Mouse (Mus musculus) lung, postnatal 4 days (tissue): ENCODE measurements at regions not wholly inside any gene's neighbourhood (a gene's known extent, or its start where the extent isn't known, plus 50 kb on each side); places are given as distances from the start of the nearest gene placed in this dataset.
A peak's percentile ranks its signal among the peaks of the same experiment; 100 is the strongest.

Source experiments
- DNase-seq, 2 experiments: peaks; one replicate each; pipeline ENCODE4 v3.0.0; 2021

DNA sequence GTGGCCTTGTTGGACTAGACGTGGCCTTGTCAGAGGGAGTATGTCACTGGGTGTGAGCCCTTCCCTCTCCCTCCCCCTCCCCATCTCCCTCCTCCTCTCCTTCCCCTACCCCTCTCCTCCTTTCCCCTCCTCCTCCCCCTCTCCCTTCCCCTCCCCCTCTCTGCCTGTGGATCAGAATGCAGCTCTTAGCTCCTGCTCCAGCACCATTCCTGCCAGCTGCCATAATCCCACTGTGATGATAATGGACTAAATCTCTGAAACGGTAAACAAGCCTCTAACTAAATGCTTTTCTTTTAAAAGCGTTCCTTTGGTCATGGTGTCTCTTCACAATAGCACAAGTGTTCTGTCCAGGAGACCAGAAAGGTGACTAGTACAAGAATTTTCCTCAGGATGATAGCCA, 573.1 kb upstream of the Gm19410 start:
- DNase-seq, result no peak

GRCm38 (mm10) chr8:35193771-35194170, 571.8 kb upstream of the Gm19410 start:
- peak; percentile 21 to 47 for DNase-seq

DNA sequence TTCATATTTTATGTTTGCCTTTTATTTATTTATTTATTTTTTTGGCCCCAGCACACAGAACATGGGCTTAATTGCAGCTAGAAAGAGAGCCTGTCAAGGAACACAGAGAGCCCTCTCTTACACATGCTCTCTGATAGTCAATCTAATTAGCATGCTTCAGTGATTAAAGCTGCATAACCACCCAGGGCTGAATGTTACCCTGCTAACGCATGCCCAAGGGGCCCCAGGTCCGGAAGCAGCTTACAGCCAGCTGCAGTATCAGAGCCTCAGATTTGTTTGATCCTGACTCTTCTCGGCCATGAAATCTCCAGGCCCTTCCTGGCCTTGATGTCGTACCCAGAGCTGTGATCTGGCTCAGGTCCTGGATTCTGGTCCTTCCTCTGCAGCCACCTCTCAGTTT, 569.4 kb upstream of the Gm19410 start:
- DNase-seq, result no peak

- no peak for DNase-seq
These were observed 566.8 kb upstream of the Gm19410 start for GRCm38 (mm10) chr8:35198766-35199165.

DNA sequence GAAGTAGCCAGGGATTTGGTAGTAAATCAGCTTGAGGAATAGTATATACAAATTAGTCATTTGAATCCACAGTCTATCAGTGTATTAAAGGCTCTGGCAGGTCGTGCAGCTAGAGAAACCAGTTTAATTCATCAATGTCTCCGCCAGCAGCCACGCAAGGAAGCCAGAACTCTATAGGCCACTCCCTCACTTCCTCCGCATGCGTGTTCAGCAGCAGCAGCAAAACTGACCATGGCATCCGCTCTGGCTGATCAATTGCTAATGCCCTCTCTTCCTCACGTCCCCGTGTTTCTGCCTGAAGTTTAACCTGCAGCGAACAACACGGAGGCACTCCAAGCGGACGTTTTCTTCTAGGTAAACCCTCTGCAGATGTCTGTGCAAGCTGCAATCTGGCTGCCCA, 564.2 kb upstream of the Gm19410 start:
- peak; percentile 41 to 51 for DNase-seq

DNA sequence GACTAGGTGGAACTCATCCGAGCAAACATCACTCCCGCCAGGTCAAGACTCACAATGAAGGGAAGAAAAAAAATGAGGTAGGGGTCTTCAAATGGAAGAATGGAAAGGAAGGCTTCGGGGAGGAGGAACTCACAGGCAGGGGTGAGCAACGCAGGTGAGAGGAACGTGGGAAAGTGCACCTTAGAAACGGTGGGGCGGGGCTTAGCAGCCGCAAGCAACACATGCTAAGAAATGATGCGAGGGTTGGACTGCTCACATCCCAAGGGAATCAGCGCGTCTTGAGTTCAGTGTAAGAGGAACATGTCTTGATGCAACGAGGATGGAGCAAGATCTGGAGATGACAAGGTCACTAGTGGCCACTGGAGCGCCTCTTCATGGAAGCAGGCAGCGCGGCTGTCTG, 560.6 kb upstream of the Gm19410 start:
- DNase-seq, result no peak

GRCm38 (mm10) chr8:35205536-35205935, 560.1 kb upstream of the Gm19410 start:
- peak; percentile 53 to 71 for DNase-seq

GRCm38 (mm10) chr8:35206271-35206670, 559.3 kb upstream of the Gm19410 start:
- DNase-seq, result peak; percentile 40 to 63

- DNase-seq, result no peak
These were observed 557.2 kb upstream of the Gm19410 start for GRCm38 (mm10) chr8:35208357-35208756.

DNA sequence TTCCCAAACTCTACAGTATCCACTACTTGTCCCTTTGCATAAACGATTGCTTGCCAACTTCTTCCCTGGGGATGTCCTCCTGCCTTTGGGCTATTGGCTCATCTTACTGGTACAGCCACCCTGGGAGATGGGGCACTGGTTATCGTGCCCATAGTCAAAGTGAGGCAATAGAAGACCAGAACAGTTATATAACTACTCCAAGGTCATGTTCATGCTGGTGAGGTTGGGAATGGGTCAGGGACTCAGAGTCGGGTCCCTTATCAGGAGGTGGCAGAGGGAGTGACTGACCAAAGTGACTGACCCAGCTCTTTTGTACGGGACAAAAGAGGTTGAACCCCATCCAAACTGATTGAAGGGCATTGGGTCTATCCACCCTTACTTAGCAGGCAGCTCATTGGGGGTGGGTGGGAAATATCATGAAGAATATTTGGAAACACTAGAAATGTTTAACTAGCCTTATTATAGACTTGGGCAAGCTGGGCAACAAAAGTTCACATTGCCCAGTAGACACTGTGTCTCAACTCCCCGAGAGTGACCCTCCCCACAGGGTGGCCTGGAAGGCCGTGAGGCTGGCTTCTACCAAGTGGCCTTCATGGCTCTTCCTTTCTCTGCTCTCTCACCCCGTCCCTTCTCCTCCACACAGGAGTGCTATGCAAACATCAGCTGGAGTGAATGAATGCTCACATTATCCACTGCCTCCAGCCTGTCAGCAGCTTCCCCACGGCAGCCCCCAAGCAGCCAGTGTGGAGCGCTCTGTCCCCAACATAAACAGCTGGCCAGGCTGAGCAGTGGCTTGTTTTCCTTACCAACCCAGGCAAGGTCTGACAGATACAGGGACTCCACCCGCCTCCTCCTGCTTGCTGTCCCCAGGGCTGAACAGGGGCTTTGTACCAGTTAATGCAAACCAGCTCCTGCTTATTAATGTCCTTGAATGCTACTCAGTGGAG, 553.8 kb upstream of the Gm19410 start:
- no peak for DNase-seq

DNA sequence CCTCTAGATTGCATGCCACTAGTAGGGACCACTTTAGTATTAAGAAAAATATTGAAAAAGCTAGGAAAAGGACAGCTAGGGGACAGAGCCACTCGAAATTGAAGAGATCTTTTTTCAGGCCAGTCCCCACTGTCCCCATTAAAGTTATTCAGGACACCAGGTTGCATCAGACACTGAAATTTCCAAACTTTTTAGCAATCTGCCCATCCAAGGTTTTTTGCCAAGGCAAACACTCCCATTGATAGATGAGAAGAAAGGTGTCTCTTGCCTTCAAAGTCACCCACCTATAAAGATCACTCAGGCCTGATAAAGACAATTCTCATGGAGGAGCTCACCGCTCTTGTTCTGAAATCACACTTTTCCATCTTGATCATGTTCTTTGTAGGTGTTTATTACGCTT, 552.1 kb upstream of the Gm19410 start:
- DNase-seq, result no peak

DNA sequence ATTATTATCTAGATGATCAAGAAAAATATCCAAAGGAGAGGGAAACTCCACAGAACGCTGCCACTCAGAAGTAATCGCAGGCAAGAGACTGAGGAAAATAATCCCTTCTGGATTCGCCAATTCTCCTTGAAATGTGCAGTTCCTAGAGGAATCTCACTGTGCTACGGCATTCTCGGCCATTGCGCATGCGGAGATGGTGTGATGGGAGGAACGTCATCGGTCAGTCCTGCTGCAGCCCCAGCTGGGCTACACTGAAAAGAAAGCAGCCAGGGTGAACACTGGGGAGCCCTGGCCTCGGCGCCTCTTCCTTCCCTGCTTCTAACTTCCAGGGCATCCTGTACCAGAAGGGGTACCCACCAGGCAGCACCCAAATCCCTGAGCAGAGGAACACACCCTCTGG, 548.0 kb upstream of the Gm19410 start:
- no peak for DNase-seq

DNA sequence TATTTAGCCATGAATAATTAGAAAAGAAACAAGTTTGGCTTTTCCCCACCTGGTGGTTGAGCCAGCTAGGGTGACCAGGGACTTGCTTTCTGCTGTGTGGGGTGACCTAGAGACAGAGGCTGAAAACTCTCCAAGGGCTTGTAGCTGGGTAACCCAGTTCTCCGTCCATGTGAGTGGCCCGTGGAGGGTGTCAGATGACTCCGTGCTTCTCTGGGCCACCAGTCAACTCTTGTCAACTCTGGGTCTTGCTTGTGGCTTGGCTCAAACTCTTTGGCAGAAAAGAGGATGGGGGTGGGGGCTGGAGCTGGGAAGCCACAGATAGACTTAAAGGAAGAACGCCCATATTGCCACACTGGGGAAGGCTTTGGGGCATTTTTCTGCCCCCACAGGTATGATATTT, 547.3 kb upstream of the Gm19410 start:
- peak in 1 of 2 experiments; percentile 36 for DNase-seq

GRCm38 (mm10) chr8:35224053-35224924, 541.3 kb upstream of the Gm19410 start:
- peak in 1 of 2 experiments; percentile 7 for DNase-seq

DNA sequence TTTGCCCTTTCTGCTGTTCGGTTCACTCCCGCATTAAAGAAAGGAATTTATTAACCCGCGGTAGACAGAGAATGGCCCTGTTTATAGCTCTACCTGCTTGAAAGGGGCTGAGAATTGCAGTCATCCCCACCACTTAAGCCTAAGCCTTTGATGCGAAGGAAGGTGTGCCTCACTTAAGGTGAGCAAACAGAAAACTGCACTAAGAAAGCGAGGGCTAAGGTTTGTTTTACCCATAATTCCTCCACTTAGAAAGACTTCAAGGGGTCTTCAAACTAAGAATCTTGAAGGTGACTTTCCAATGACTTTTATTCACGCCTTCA, 540.7 kb upstream of the Gm19410 start:
- DNase-seq, result no peak

GRCm38 (mm10) chr8:35227079-35227478, 538.5 kb upstream of the Gm19410 start:
- no peak for DNase-seq

DNA sequence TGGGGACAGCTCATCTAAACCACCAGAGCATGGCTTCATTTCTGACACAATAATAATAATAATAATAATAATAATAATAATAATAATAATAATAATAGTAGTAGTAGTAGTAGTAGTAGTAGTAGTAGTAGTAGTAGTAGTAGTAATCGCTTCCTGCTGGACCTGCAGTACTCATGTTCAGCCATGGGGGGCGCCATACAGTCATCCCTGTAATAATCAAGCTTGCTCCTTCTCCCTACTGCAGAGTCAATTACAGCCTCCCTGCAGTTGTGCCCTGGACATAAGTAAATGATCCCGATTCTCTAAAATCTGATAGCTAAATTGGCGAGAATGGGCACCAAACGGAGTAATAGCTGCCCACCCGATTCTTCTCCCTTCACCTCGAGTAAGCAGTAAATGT, 537.1 kb upstream of the Gm19410 start:
- DNase-seq, result peak in 1 of 2 experiments; percentile 22

- no peak for DNase-seq
These were observed 531.9 kb upstream of the Gm19410 start for GRCm38 (mm10) chr8:35233520-35234186.

GRCm38 (mm10) chr8:35234436-35234835, 531.2 kb upstream of the Gm19410 start:
- DNase-seq, result no peak

DNA sequence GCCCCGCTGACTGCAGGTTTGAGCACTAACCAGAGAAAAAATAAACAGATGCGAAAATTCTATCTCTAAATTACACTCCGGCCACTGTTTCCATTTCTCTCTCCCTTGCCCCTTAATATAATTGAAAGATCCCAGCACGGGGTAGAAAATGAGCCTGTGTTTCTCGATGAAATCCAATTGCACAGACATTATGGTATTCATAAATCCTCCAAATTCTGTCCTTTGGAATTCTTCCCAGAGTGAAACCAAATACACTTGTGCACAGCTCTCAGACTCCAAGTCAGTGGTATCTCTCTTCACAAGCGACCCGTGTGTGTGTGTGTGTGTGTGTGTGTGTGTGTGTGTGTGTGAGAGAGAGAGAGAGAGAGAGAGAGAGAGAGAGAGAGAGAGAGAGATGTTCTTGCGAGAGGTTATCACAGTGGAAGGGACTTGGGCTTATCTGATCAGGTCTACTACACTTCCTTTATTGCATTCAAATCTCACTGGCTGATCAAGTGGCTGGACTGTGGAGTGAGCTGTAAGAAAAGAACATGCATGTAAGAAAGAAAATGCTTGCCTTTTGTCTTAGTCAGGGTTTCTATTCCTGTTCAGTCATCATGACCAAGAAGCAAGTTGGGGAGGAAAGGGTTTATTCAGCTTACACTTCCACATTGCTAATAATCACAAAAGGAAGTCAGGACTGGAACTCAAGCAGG, 529.6 kb upstream of the Gm19410 start:
- DNase-seq, result no peak

DNA sequence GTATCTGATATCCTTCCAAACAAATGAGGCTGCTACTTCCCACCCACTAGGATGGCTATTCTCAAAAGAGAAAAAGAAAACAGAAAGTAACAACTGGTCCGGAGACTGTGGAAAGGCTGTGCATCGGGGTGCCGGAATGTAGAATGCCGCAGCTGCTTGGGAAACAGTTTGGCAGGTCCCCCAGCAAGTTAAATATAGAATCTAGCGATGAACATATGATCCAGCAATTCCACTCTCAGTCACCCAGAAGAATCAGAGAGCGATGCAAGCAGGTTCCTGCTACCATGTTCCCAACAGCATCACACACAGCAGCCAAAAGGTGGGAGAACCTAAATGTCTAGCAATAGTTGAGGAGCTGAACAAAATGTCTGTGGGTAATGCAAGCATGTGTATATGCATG, 528.3 kb upstream of the Gm19410 start:
- DNase-seq, result no peak

- DNase-seq, result no peak
These were observed 524.7 kb upstream of the Gm19410 start for GRCm38 (mm10) chr8:35240884-35241283.

- DNase-seq, result no peak
These were observed 522.0 kb upstream of the Gm19410 start for GRCm38 (mm10) chr8:35243555-35243954.
